Mouse (Mus musculus) activated CD4-positive, CD25-positive, alpha-beta regulatory T cell, adult 4 months (primary cell): ENCODE measurements around the gene Pou6f1. TPM values are rescaled to one million over a fixed set of nuclear protein-coding genes. Genes with fewer than 3 reads are reported as not detected.
A peak's percentile ranks its signal among the peaks of the same experiment; 100 is the strongest.
"Not testable (repeated sequence)": the region's sequence is repeated elsewhere in the genome, so short reads cannot be mapped to it uniquely, and the experiment has no call there.

Source experiments
- ATAC-seq: one replicate; pipeline ENCODE4 v1.8.0; 2017
- polyA plus RNA-seq, 2 experiments: library from polyadenylated mRNA; unstranded; fragments of 100-300 nt; shearing (Covaris generic); gene quantifications; one replicate each; pipeline ENCODE4 v1.2.1; 2017

The Pou6f1 gene
- polyA plus RNA-seq = 1 to 10 TPM; 7.5 to 9.1 TPM

GRCm38 (mm10) chr15:100599276-100600046, at the start of gene Pou6f1:
TSS of gene Pou6f1 (minus strand) at chr15:100599984.
- ATAC-seq = no peak

- ATAC-seq = no peak
Observed at GRCm38 (mm10) chr15:100646161-100646560, 46.4 kb upstream of the Pou6f1 start.

- no peak for ATAC-seq
Observed at GRCm38 (mm10) chr15:100642451-100642850, 42.7 kb upstream of the Pou6f1 start.

GRCm38 (mm10) chr15:100641226-100641810, 41.5 kb upstream of the Pou6f1 start:
- ATAC-seq = no peak

GRCm38 (mm10) chr15:100639972-100640750, 40.4 kb upstream of the Pou6f1 start:
- no peak for ATAC-seq

GRCm38 (mm10) chr15:100637661-100638060, 37.9 kb upstream of the Pou6f1 start:
- peak; percentile 40 for ATAC-seq

- no peak for ATAC-seq
Observed at GRCm38 (mm10) chr15:100636700-100637501, 37.1 kb upstream of the Pou6f1 start, which contains the start of gene Smagp. TSS of gene Smagp (minus strand) at chr15:100636940.

- ATAC-seq = no peak
Observed at GRCm38 (mm10) chr15:100635851-100636645, 36.3 kb upstream of the Pou6f1 start.

- no peak for ATAC-seq
Observed at GRCm38 (mm10) chr15:100635239-100635638, 35.5 kb upstream of the Pou6f1 start.

- ATAC-seq = no peak
Observed at GRCm38 (mm10) chr15:100633341-100633740, 33.6 kb upstream of the Pou6f1 start.

- ATAC-seq = no peak
Observed at GRCm38 (mm10) chr15:100632323-100632722, 32.5 kb upstream of the Pou6f1 start.

GRCm38 (mm10) chr15:100631454-100632170, 31.8 kb upstream of the Pou6f1 start:
- ATAC-seq = no peak

- no peak for ATAC-seq
Observed at GRCm38 (mm10) chr15:100630126-100630525, 30.3 kb upstream of the Pou6f1 start.

GRCm38 (mm10) chr15:100628797-100629196, 29.0 kb upstream of the Pou6f1 start:
- ATAC-seq = no peak

GRCm38 (mm10) chr15:100627774-100628370, 28.1 kb upstream of the Pou6f1 start:
- no peak for ATAC-seq

GRCm38 (mm10) chr15:100627287-100627686, 27.5 kb upstream of the Pou6f1 start:
- ATAC-seq = no peak

GRCm38 (mm10) chr15:100624435-100624834, 24.7 kb upstream of the Pou6f1 start:
- no peak for ATAC-seq

GRCm38 (mm10) chr15:100623754-100624153, 24.0 kb upstream of the Pou6f1 start:
- no peak for ATAC-seq

- ATAC-seq = no peak
Observed at GRCm38 (mm10) chr15:100622164-100622563, 22.4 kb upstream of the Pou6f1 start.

- ATAC-seq = not testable (repeated sequence)
Observed at GRCm38 (mm10) chr15:100621671-100622070, 21.9 kb upstream of the Pou6f1 start.
